Mouse (Mus musculus) myocyte (in vitro differentiated cells): ENCODE data around the gene Apobr. TPM values are rescaled to one million over a fixed set of nuclear protein-coding genes. Genes with fewer than 3 reads are reported as not detected.

Experiments
- H3K27me3 ChIP-seq: one replicate; pipeline ENCODE4 v1.6.1; 2011; ENCODE audit not compliant: control insufficient read depth, insufficient read depth, insufficient read length
- H3K36me3 ChIP-seq: one replicate; pipeline ENCODE4 v1.6.1; 2011; ENCODE audit not compliant: control insufficient read depth, insufficient read depth
- H3K4me2 ChIP-seq: one replicate; pipeline ENCODE4 v1.6.1; 2011; ENCODE audit warnings: low read depth, control low read depth
- H3K4me3 ChIP-seq: one replicate; pipeline ENCODE4 v1.5.1; 2011; ENCODE audit warnings: mild to moderate bottlenecking, control low read depth, moderate library complexity
- H3K79me2 ChIP-seq: one replicate; pipeline ENCODE4 v1.6.1; 2011; ENCODE audit not compliant: control insufficient read depth, insufficient read depth
- H3ac ChIP-seq: one replicate; pipeline ENCODE4 v1.6.1; 2011; ENCODE audit not compliant: control insufficient read depth, insufficient read length
- CEBPB ChIP-seq: IDR thresholded peaks from 2 replicates; pipeline ENCODE4 v1.6.1; 2011; ENCODE audit warnings: mild to moderate bottlenecking, moderate library complexity; ENCODE audit not compliant: poor library complexity, insufficient read depth, severe bottlenecking
- E2F4 ChIP-seq: IDR thresholded peaks from one replicate; pipeline ENCODE4 v1.6.1; 2011; ENCODE audit warnings: mild to moderate bottlenecking, control low read depth, moderate library complexity; ENCODE audit not compliant: insufficient read depth
- MAX ChIP-seq: IDR thresholded peaks from one replicate; pipeline ENCODE4 v1.6.1; 2011; ENCODE audit warnings: low read depth, mild to moderate bottlenecking, control low read depth
- MYOD1 ChIP-seq, 3 experiments: IDR thresholded peaks; one replicate each; pipeline ENCODE4 v1.6.1; 2011; ENCODE audit warnings: control low read depth in 2 of 3, low read depth in 2 of 3, mild to moderate bottlenecking in 2 of 3, moderate library complexity in 1 of 3; ENCODE audit not compliant: insufficient read length in 2 of 3, control insufficient read depth in 1 of 3
- MYOG ChIP-seq, 3 experiments: IDR thresholded peaks; one replicate each; pipeline ENCODE4 v1.6.1; 2011; ENCODE audit warnings: control low read depth in 2 of 3, low read depth in 2 of 3, mild to moderate bottlenecking in 2 of 3; ENCODE audit not compliant: insufficient read length in 2 of 3, control insufficient read depth in 1 of 3, insufficient read depth in 1 of 3
- POLR2A ChIP-seq: IDR thresholded peaks from one replicate; pipeline ENCODE4 v1.6.1; 2011; ENCODE audit warnings: low read depth, mild to moderate bottlenecking, control low read depth, moderate library complexity; ENCODE audit not compliant: insufficient read length
- POLR2AphosphoS2 ChIP-seq: IDR thresholded peaks from one replicate; pipeline ENCODE4 v1.6.1; 2011; ENCODE audit warnings: low read depth, control low read depth; ENCODE audit not compliant: insufficient read length
- REST ChIP-seq: IDR thresholded peaks from one replicate; pipeline ENCODE4 v1.6.1; 2011; ENCODE audit warnings: mild to moderate bottlenecking, control low read depth, moderate library complexity; ENCODE audit not compliant: insufficient read depth, insufficient read length
- SRF ChIP-seq: IDR thresholded peaks from one replicate; pipeline ENCODE4 v1.6.1; 2011; ENCODE audit warnings: low read depth; ENCODE audit not compliant: control insufficient read depth, insufficient read length
- TCF12 ChIP-seq: IDR thresholded peaks from one replicate; pipeline ENCODE4 v1.6.1; 2011; ENCODE audit warnings: mild to moderate bottlenecking, control low read depth; ENCODE audit not compliant: poor library complexity, insufficient read depth, severe bottlenecking
- TCF3 ChIP-seq: IDR thresholded peaks from one replicate; pipeline ENCODE4 v1.6.1; 2011; ENCODE audit warnings: low read depth, control low read depth; ENCODE audit not compliant: insufficient read length
- USF1 ChIP-seq: IDR thresholded peaks from one replicate; pipeline ENCODE4 v1.6.1; 2011; ENCODE audit warnings: low read depth, mild to moderate bottlenecking, control low read depth, moderate library complexity
- polyA plus RNA-seq: library from polyadenylated mRNA; unstranded; fragments of >200 nt; fragmentation: generic; extraction: Trizol; gene quantifications from one replicate; pipeline ENCODE4 v1.2.1, GENCODE M21; 2012; ENCODE audit warnings: missing spikeins

The Apobr gene
- polyA plus RNA-seq, 1 experiment: 4.7 TPM

GRCm38 (mm10) chr7:126545631-126546030, 39.1 kb upstream of the Apobr start:
- peaks cover 44% of the 10 kb centered on the region for H3K36me3 ChIP-seq
- no peak overlapping the region for H3ac ChIP-seq
- peaks cover 9% of the 10 kb centered on the region for H3K79me2 ChIP-seq
- no peak overlapping the region for H3K4me3 ChIP-seq
- no peak overlapping the region for H3K4me2 ChIP-seq
- TF ChIP-seq SRF: no peak
- TF ChIP-seq CEBPB: no peak
- no peak for TF ChIP-seq MYOG (IDR thresholded peaks at IDR 0.05; ENCODE audit: control insufficient read depth in 1 of 3, insufficient read depth in 1 of 3, insufficient read length in 2 of 3, low read depth in 2 of 3)
- TF ChIP-seq REST: no peak
- TF ChIP-seq POLR2AphosphoS2: no peak
- TF ChIP-seq TCF3: no peak
- no peak for TF ChIP-seq MAX
- TF ChIP-seq E2F4: no peak
- TF ChIP-seq TCF12: no peak
- H3K27me3 ChIP-seq: no peaks in the 10 kb centered on the region

- H3K4me2 ChIP-seq: no peak overlapping the region
- no peak overlapping the region for H3K4me3 ChIP-seq
- no peaks in the 10 kb centered on the region for H3K27me3 ChIP-seq
- TF ChIP-seq MYOD1 (IDR thresholded peaks at IDR 0.05; ENCODE audit: control insufficient read depth in 1 of 3, insufficient read length in 2 of 3, low read depth in 2 of 3) (no peak), TCF3 (no peak), TCF12 (no peak), USF1 (no peak), POLR2A (no peak), SRF (no peak), POLR2AphosphoS2 (no peak), MAX (no peak), MYOG (IDR thresholded peaks at IDR 0.05; ENCODE audit: control insufficient read depth in 1 of 3, insufficient read depth in 1 of 3, insufficient read length in 2 of 3, low read depth in 2 of 3) (no peak), REST (no peak), CEBPB (no peak), E2F4 (no peak)
- peaks cover 96% of the 10 kb centered on the region for H3K36me3 ChIP-seq
- H3ac ChIP-seq: no peak overlapping the region
- H3K79me2 ChIP-seq: peaks cover 25% of the 10 kb centered on the region
Measured at GRCm38 (mm10) chr7:126554796-126555195, 29.9 kb upstream of the Apobr start.

- no peak overlapping the region for H3ac ChIP-seq
- peaks cover 94% of the 10 kb centered on the region for H3K36me3 ChIP-seq
- no peaks in the 10 kb centered on the region for H3K27me3 ChIP-seq
- H3K4me3 ChIP-seq: no peak overlapping the region
- peak; percentile 51 for TF ChIP-seq POLR2AphosphoS2
- TF ChIP-seq E2F4: no peak
- peaks cover 24% of the 10 kb centered on the region for H3K79me2 ChIP-seq
- H3K4me2 ChIP-seq: no peak overlapping the region
Measured at GRCm38 (mm10) chr7:126556635-126557034, 28.1 kb upstream of the Apobr start.

GRCm38 (mm10) chr7:126565693-126566092, 19.0 kb upstream of the Apobr start:
- no peaks in the 10 kb centered on the region for H3K27me3 ChIP-seq
- H3K4me3 ChIP-seq: peak overlapping the region; percentile 77
- peaks cover 45% of the 10 kb centered on the region for H3K36me3 ChIP-seq
- peak overlapping the region; percentile 96 for H3ac ChIP-seq
- TF ChIP-seq POLR2A (peak; percentile 61), MAX (peak; percentile 34), USF1 (no peak), E2F4 (peak; percentile 42), SRF (no peak), CEBPB (peak; percentile 99), MYOG (IDR thresholded peaks at IDR 0.05; ENCODE audit: control insufficient read depth in 1 of 3, insufficient read depth in 1 of 3, insufficient read length in 2 of 3, low read depth in 2 of 3) (no peak), REST (no peak), POLR2AphosphoS2 (peak; percentile 83)
- peak overlapping the region; percentile 79 for H3K4me2 ChIP-seq
- H3K79me2 ChIP-seq: peaks cover 61% of the 10 kb centered on the region

GRCm38 (mm10) chr7:126566094-126566765, 18.5 kb upstream of the Apobr start, which contains the start of gene Eif3c:
TSS of gene Eif3c (minus strand) at chr7:126566411.
- H3K4me2 ChIP-seq: peak within 1 kb of the TSS; percentile 79
- H3K4me3 ChIP-seq: peak within 1 kb of the TSS; percentile 77
- H3ac ChIP-seq: peak within 1 kb of the TSS; percentile 96
- H3K79me2 ChIP-seq: peaks cover 61% of the 10 kb centered on the region
- H3K36me3 ChIP-seq: peaks cover 40% of the 10 kb centered on the region
- H3K27me3 ChIP-seq: no peaks in the 10 kb centered on the region
- peak in 2 of 3 experiments; percentile 40 to 73 for TF ChIP-seq MYOD1 (IDR thresholded peaks at IDR 0.05; ENCODE audit: control insufficient read depth in 1 of 3, insufficient read length in 2 of 3, low read depth in 2 of 3)
- peak; percentile 91 for TF ChIP-seq POLR2AphosphoS2
- no peak for TF ChIP-seq TCF12
- TF ChIP-seq E2F4: no peak
- TF ChIP-seq MYOG (IDR thresholded peaks at IDR 0.05; ENCODE audit: control insufficient read depth in 1 of 3, insufficient read depth in 1 of 3, insufficient read length in 2 of 3, low read depth in 2 of 3): peak in 1 of 3 experiments; percentile 53
- no peak for TF ChIP-seq MAX
- no peak for TF ChIP-seq CEBPB
- TF ChIP-seq POLR2A: peak; percentile 71
- TF ChIP-seq USF1: no peak
